Mouse (Mus musculus) kidney, postnatal 0 days (tissue): ENCODE data around the gene Gm364. TPM values are rescaled to one million over a fixed set of nuclear protein-coding genes. Genes with fewer than 3 reads are reported as not detected.

Source experiments
- ATAC-seq: fragments of 200-750 bp; cut with Nextera tagmentation; replicated peaks from 2 replicates; pipeline ENCODE4 v1.8.0; 2017; ENCODE audit warnings: low read depth, moderate number of reproducible peaks, moderate TSS enrichment, moderate library complexity; ENCODE audit not compliant: low FRiP score
- DNase-seq: peaks from one replicate; pipeline ENCODE4 v3.0.0-alpha.2; 2016; ENCODE audit warnings: low spot score
- H3K27ac ChIP-seq: fragments of 300-500 bp; sonication (generic); 2 replicates; pipeline ENCODE4 v1.5.1; 2014; ENCODE audit warnings: mild to moderate bottlenecking
- H3K27me3 ChIP-seq: fragments of 300-500 bp; sonication (generic); 2 replicates; pipeline ENCODE4 v1.6.1; 2014; ENCODE audit warnings: low read length, mixed read lengths; ENCODE audit not compliant: insufficient read depth
- H3K36me3 ChIP-seq: fragments of 300-500 bp; sonication (generic); 2 replicates; pipeline ENCODE4 v1.6.1; 2014; ENCODE audit warnings: low read length, mixed read lengths; ENCODE audit not compliant: insufficient read depth
- H3K4me1 ChIP-seq: fragments of 300-500 bp; sonication (generic); replicated peaks from 2 replicates; pipeline ENCODE4 v1.6.1; 2014; ENCODE audit warnings: antibody characterized with exemption, low read length, mixed read lengths; ENCODE audit not compliant: insufficient read depth
- H3K4me2 ChIP-seq: fragments of 300-500 bp; sonication (generic); 2 replicates; pipeline ENCODE4 v1.6.1; 2014; ENCODE audit warnings: mild to moderate bottlenecking, low read length, moderate library complexity, mixed read lengths
- H3K4me3 ChIP-seq: fragments of 300-500 bp; sonication (generic); replicated peaks from 2 replicates; pipeline ENCODE4 v1.5.1; 2014; ENCODE audit warnings: low read depth, low read length
- H3K9ac ChIP-seq: fragments of 300-500 bp; sonication (generic); 2 replicates; pipeline ENCODE4 v1.6.1; 2014; ENCODE audit warnings: low read depth, low read length
- H3K9me3 ChIP-seq: fragments of 300-500 bp; sonication (generic); replicated peaks from 2 replicates; pipeline ENCODE4 v1.6.1; 2016; ENCODE audit warnings: low read length, inconsistent platforms, mixed read lengths
- CTCF ChIP-seq: IDR thresholded peaks from 2 replicates; pipeline ENCODE4 v1.5.1; 2016; ENCODE audit warnings: antibody characterized with exemption, low read depth, mild to moderate bottlenecking, moderate library complexity
- WGBS: fragments of 180-500 bp; shearing (Covaris S2); extraction: QIAGEN DNeasy Blood & Tissue Kit; methylation state at CpG from one replicate; pipeline ENCODE4 v1.1.7; 2014; 5-methylcytosine and 5-hydroxymethylcytosine counted together
- polyA plus RNA-seq: library from polyadenylated mRNA; unstranded; fragments of >200 nt; fragmentation: Nextera tagmentation; extraction: Ambion mirVana; gene quantifications from 2 replicates; pipeline ENCODE4 v1.2.1, GENCODE M21; 2015

Gene Gm364
- polyA plus RNA-seq, 1 experiment from 2014 or later: not detected

- H3K27ac ChIP-seq: peak overlapping the region; percentile 25; the same call in 1 of the 2 replicates
- no peaks in the 10 kb centered on the region for H3K4me1 ChIP-seq
- no peaks in the 10 kb centered on the region for H3K9me3 ChIP-seq
- H3K36me3 ChIP-seq: 0 out of 2 replicates have a peak, but pooled peaks cover 2% of the 10 kb centered on the region
- H3K4me3 ChIP-seq: no peak overlapping the region
- no peak for TF ChIP-seq CTCF
- peak; percentile 77 for ATAC-seq
- no peak overlapping the region for H3K4me2 ChIP-seq
- no peak for DNase-seq
- WGBS: 71% methylated on average over 3 of the region's 3 CpGs
- H3K27me3 ChIP-seq: no peaks in the 10 kb centered on the region
- H3K9ac ChIP-seq: no peak overlapping the region
Observed at GRCm38 (mm10) chrX:57378579-57378978, 30.4 kb upstream of the Gm364 start.

- Histone ChIP-seq H3K4me1 (no peaks in the 10 kb centered on the region), H3K27ac (no peak overlapping the region), H3K9ac (no peak overlapping the region), H3K27me3 (no peaks in the 10 kb centered on the region), H3K9me3 (no peaks in the 10 kb centered on the region), H3K36me3 (peaks cover 7% of the 10 kb centered on the region; the same call in 1 of the 2 replicates), H3K4me2 (no peak overlapping the region), H3K4me3 (no peak overlapping the region)
- DNase-seq (no peak), ATAC-seq (no peak)
- WGBS: 67% methylated on average over 5 of the region's 5 CpGs
- no peak for TF ChIP-seq CTCF
Observed at GRCm38 (mm10) chrX:57380915-57381314, 28.0 kb upstream of the Gm364 start.

- H3K4me1 ChIP-seq: no peaks in the 10 kb centered on the region
- no peaks in the 10 kb centered on the region for H3K9me3 ChIP-seq
- no peaks in the 10 kb centered on the region for H3K36me3 ChIP-seq
- peak within 1 kb of the TSS; percentile 92 for H3K27ac ChIP-seq
- 23% methylated on average over 50 of the region's 50 CpGs for WGBS
- H3K27me3 ChIP-seq: no peaks in the 10 kb centered on the region
- H3K9ac ChIP-seq: peak within 1 kb of the TSS; percentile 70
- DNase-seq (peak; percentile 96), ATAC-seq (peak; percentile 97)
- TF ChIP-seq CTCF: no peak
- H3K4me2 ChIP-seq: peak within 1 kb of the TSS; percentile 50
- H3K4me3 ChIP-seq: peak within 1 kb of the TSS; percentile 53
Observed at GRCm38 (mm10) chrX:57392367-57393246, 16.3 kb upstream of the Gm364 start, which contains the start of gene Rbmx. Gene Rbmx (minus strand): TSS chrX:57393036.

- no peaks in the 10 kb centered on the region for H3K27me3 ChIP-seq
- ATAC-seq: 0 out of 2 replicates have a peak, but pooled peaks have one; percentile 14
- TF ChIP-seq CTCF: no peak
- H3K9ac ChIP-seq: no peak overlapping the region
- no peaks in the 10 kb centered on the region for H3K4me1 ChIP-seq
- H3K9me3 ChIP-seq: no peaks in the 10 kb centered on the region
- H3K4me3 ChIP-seq: peak overlapping the region; percentile 53
- WGBS: 39% methylated on average over 7 of the region's 7 CpGs
- no peaks in the 10 kb centered on the region for H3K36me3 ChIP-seq
- peak overlapping the region; percentile 43 for H3K4me2 ChIP-seq
- no peak overlapping the region for H3K27ac ChIP-seq
- no peak for DNase-seq
Observed at GRCm38 (mm10) chrX:57393412-57393811, 15.5 kb upstream of the Gm364 start.

GRCm38 (mm10) chrX:57401388-57401787 lies 7.6 kb upstream of the Gm364 start:
- ATAC-seq (no peak), DNase-seq (no peak)
- Histone ChIP-seq H3K9ac (no peak overlapping the region), H3K36me3 (no peaks in the 10 kb centered on the region), H3K27ac (no peak overlapping the region), H3K4me1 (no peaks in the 10 kb centered on the region), H3K4me3 (no peak overlapping the region), H3K27me3 (no peaks in the 10 kb centered on the region), H3K4me2 (no peak overlapping the region), H3K9me3 (no peaks in the 10 kb centered on the region)
- 88% methylated on average over 1 of the region's 1 CpGs for WGBS
- no peak for TF ChIP-seq CTCF

GRCm38 (mm10) chrX:57403651-57404050 lies 5.3 kb upstream of the Gm364 start:
- H3K9me3 ChIP-seq: no peaks in the 10 kb centered on the region
- DNase-seq: peak; percentile 5
- TF ChIP-seq CTCF: peak; percentile 55; the same call in 1 of the 2 replicates

More at GRCm38 (mm10) chrX:57403651-57404050, 5.3 kb upstream of the Gm364 start:
- Histone ChIP-seq H3K4me1 (no peaks in the 10 kb centered on the region), H3K27ac (no peak overlapping the region), H3K36me3 (no peaks in the 10 kb centered on the region), H3K4me2 (no peak overlapping the region), H3K4me3 (no peak overlapping the region), H3K9ac (no peak overlapping the region), H3K27me3 (no peaks in the 10 kb centered on the region)
- ATAC-seq: no peak
